In the genomic region with DNA sequence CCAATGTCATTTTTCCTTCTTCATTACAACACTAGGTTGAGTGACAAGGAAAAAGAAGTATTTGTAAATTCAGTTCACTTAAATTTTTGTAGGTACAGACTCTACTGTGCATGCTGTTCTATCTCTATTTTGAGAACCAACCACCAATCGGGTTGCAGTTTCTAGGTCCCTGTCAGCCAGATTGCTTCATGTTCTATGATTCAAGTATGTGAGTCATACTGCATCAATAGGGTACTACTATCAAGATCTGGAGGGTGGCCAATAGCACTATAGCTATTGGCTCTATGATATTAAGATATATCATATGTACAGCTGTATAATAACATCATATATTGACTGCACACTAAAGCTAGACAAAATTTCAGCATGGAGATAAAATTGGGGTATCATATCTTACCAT, we compare ENCODE assay signal across 15 mouse cellular contexts.
"Had no signal": no experiment of that assay in that cellular context is flagged by ENCODE, and none has a peak within 500 bp of the region (broad histone marks: within the 10 kb centered on the region; RNA-seq: fewer than 3 reads in every experiment).

No protein-coding gene starts in this region.

- H3K9ac ChIP-seq: kidney, embryonic 15.5 days; liver, embryonic 13.5 days; midbrain, embryonic 13.5 days had no signal

- H3K4me1 ChIP-seq: kidney, embryonic 15.5 days; liver, embryonic 13.5 days; midbrain, embryonic 13.5 days had no signal

- H3K27ac ChIP-seq: kidney, embryonic 15.5 days; left cerebral cortex, adult 2 months; liver, embryonic 13.5 days; macrophage; midbrain, embryonic 13.5 days; stomach, postnatal 0 days had no signal

- H3K9me3 ChIP-seq: kidney, embryonic 15.5 days; liver, embryonic 13.5 days; midbrain, embryonic 13.5 days had no signal

- ATAC-seq: midbrain, embryonic 13.5 days; midbrain, embryonic 16.5 days had no signal

- H3K4me3 ChIP-seq: kidney, embryonic 15.5 days; left cerebral cortex, adult 2 months; liver, embryonic 13.5 days; midbrain, embryonic 13.5 days had no signal

- H3K36me3 ChIP-seq: kidney, embryonic 15.5 days; liver, embryonic 13.5 days; midbrain, embryonic 13.5 days had no signal

- H3K4me2 ChIP-seq: kidney, embryonic 15.5 days; liver, embryonic 13.5 days; midbrain, embryonic 13.5 days had no signal

- DNase-seq: kidney, postnatal 10 days; kidney, postnatal 36 days; layer of hippocampus, postnatal 36 days; liver, embryonic 13.5 days; lung, adult 2 months; lung, postnatal 14 days; thymus, adult 2 months; thymus, postnatal 14 days; thymus, postnatal 4 days had no signal

- H3K27me3 ChIP-seq: kidney, embryonic 15.5 days; liver, embryonic 13.5 days; midbrain, embryonic 13.5 days had no signal
